Mouse (Mus musculus): Measurements from ENCODE around the gene Prune2. TPM values are rescaled to one million over a fixed set of nuclear protein-coding genes. Genes with fewer than 3 reads are reported as not detected.

Gene Prune2
- total RNA-seq, 1 experiment from 2014 or later: 35.3 TPM

DNA sequence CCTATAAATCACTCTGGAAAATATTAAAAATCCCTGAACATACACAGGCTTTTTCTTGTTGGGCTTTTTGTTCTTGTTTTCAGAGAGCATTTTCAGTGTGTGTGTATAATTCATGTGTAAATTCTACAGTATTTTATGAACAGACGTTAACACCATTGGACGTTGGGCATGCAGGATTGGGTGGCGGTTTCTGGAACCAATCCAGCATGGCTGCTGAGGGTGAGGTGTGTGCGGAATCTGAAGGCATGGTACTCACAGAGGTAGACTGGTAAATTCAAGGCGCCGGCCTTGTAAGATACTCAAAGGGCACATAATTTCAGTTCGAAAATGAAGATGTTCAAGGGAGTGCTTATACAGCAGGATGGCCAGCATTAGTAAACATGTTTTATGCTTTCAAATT lies 251.2 kb downstream of the Prune2 start:
- no peak for DNase-seq

DNA sequence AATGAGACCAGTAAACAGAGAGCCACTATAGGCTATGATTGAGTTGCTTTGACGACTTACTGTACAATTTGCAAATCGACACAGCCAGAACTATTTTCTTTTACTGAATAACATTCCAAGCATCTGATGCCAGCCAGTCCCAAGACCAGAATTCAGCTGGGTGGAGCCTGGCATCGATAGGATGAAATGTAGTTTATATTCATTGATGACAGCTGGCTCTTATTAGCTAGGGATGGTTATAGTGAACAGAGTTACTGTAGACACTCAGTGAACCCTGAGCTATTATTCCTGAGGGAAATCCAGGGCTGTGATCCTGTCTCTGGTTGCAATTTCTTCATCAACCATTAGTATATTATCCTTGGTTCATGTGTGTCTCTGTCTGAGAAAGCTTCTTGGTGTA lies 254.6 kb downstream of the Prune2 start:
- DNase-seq: no peak

DNA sequence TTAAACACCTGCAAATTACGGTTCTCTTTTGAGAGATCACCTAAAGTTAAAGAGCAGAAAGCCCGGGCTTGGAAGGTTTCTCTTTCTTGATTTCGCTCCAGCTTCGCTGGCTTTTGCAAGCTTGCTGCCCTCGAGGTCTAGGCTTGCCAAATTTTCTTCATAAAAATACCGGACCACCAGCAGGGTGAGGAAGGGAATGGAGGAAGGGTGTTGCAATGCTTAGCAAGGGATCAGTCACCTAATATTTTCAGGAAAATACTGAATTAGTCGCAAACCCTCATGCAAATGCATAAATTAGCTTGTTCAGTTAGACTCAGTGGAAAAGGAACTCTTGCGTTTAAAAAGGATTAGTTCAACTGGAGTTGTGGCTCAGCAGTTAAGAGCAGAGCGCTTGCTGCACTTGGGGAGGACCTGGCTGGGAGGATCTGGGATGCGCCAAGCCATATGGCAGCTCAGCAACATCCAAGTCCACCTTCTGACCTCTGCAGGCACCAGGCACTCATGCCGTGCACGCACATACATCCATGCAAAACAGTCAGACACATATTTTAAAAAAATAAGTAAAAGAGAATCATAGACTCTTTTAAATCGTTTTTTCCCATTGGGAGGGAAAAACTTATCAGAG lies 259.1 kb downstream of the Prune2 start:
- no peak for DNase-seq

DNA sequence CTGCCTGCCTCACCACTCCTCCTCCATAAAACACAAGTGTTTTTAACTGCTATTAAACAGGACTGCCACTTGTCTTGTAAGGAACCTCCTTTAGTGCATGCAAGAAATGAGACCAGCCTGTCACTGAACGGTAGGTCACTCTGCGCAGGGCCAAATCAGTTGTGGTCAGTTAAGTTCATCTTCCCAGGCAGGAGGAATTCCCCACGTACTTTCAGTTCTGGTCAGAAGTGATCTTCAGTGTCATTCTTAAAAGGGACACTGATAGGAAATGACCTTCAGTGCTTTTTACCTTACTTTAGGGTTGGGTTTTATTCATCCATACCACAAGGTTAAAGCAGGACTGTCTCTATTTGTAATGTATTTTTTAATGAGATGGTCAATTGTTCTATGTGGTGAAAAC lies 262.3 kb downstream of the Prune2 start:
- DNase-seq: no peak

DNA sequence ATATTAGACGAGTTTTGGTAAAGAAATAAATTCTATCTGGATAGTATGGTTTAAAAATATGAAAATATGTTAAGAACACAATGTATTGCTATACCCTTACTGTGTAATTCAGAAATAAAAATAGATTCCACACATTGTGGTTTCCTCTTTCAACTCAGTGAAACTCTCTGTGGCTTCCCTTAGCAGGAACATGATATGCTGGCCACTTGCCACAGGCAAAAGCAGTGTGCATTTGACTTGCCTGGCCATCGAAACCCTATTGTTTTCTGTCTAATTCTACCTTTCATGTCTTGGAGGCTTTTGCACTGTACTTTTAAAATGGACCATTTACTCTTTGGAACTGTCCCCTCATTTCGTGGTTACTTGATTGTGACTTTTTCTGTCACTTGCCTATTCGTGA lies 267.9 kb downstream of the Prune2 start:
- no peak for DNase-seq

DNA sequence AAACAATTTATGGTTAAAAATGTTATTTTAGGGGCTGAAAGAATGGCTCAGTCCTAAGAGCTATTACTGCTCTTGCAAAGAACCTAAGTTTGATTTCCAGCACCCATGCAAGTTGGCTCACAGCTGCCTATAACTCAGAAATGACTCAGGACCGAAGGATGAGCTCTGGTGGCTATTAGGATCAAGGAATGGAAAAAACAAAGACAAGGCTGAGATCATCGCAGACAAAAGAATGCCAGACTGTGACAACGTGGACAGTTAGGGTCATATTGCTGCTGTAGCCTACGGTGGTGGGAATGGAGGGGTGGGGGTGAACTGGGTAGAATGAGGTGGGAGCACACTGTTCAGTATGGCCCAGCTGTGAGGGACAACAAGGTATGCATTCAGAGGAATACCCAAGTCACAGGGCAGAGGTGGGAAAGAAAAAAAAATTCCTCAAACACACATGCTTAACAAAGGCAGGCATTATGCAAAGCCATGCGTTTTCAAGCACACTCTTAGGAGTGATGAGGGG lies 269.7 kb downstream of the Prune2 start:
- no peak for DNase-seq

DNA sequence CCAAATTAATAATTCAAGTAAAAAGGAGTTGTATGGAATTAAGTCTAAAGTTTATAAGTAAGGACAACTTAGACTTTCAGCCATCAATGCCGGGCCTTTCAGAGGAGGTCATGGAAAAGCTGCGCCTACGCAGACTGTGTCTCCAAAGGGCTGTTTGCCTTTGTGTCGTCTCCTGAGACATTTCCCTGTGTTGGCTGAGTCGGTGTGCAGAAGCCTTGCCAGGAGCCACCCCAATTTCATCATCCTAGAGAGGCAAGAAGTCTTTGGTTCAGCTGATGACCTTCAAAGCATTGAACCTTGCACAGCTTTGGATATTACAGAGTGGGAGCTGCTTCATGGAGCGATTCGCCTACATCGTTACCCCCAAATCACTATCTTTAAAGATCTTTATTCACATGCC lies 270.2 kb downstream of the Prune2 start:
- DNase-seq: peak; percentile 4

DNA sequence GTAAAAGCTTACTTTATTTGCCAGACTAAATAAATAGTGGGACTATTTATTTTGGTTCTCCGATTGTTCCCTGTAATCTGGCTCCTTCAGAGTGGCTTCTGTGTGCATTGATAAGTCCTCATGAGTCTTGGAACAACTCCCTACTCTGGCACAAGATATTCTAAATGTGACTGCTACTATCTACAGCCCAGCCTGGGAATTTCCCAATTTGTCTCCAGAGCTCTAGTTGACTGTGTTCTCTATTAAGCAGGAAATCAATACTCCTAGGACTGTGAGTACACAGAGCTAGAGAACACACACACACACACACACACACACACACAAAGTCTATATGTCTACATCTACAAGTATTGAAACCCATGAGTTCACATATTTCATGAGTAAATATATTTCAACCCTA lies 274.1 kb downstream of the Prune2 start:
- DNase-seq: no peak

DNA sequence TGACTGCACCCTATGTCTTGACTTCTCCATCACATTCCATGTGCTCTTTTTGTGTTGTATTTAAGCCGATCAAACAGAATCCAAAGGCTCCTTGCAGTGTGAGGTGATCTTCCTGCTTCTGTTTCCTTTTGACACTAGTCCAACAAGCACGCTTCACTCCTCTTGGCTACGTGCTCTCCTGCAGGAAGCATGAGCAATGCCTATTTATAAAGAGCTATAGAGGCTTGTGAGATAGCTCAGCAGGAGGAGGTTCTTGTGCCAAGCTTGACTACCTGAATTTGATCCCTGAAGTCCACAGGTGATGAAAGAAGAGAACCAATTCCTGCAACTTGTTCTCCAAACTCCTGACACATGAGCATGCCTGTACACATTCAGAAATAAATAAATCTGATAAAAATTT lies 282.6 kb downstream of the Prune2 start:
- DNase-seq: no peak

DNA sequence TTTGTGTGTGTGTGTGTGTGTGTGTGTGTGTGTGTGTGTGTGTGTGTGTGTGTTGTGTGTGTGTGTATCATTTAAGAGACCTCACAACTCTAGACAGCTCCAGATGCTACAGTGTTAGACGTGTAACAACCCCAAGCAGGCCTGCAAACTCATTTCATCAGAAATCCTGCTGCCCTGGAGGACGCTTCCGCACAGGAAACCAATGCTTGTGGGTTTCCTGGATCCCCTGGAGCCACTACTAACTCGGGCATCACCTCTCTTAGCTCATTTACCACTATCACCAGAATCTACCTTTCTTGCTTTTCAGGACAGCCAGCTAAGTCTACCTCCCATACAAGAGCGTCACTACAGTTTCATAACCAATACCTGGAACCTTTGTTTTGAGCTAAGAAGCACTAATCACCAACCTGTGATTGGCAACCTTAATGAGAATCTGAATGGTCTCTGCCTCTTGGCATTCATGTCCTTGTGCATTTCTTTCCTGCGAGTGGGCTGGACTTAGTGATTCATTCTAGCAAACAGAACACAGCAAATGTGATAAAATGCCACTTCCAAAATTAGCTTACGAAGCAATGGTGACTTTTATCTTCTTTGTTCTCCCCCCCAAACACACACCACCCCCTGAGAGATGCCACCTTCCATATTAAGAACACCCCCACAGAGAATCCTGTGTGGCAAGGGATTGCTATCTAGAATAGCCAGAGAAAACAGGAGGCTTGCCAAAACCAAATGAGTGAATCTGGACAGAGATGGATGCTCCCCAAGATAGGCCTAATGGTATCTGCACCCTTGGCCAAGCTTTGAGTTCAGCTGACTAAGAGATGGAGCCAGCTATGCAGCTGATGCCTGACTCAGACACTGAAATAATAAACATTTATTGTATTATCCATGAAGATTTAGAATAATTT lies 284.5 kb downstream of the Prune2 start:
- DNase-seq: no peak

DNA sequence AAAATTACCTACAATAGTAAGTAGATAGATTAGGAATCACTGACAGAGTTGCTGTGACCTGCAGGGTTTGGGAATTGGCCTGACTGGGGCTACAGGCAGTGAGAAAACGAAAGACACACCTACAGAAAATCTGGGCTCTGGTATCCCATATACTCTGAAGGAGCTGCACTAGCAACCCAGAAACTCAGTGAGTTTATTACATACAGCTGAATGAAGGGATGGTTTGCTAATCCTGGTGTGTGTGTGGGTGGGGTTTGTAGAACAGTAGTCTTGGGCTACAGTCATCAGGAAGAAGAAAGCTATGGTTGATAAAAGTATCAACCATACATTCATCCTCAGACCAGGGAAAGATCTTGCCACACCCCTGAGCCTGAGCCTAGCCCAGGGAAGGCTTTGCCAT lies 285.3 kb downstream of the Prune2 start:
- DNase-seq: no peak

DNA sequence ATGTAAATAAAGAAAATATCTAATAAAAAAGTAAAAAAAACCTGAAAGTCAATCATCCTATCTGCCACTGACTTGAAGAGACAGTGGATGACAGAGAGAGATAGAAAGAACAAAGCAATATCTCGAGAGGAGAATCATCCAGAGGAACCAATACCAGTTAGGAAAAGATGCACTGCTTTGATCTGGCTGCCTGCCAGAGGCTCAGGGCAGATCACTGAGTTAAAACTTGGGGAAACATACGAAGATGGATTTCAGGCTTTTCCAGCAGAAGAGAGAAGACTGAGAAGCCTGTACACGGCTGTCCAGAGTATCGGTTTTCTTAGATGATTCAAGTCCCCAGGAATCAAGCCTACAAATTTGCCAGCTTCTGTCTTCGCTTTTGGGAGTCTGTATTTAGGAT lies 287.0 kb downstream of the Prune2 start:
- DNase-seq: no peak

DNA sequence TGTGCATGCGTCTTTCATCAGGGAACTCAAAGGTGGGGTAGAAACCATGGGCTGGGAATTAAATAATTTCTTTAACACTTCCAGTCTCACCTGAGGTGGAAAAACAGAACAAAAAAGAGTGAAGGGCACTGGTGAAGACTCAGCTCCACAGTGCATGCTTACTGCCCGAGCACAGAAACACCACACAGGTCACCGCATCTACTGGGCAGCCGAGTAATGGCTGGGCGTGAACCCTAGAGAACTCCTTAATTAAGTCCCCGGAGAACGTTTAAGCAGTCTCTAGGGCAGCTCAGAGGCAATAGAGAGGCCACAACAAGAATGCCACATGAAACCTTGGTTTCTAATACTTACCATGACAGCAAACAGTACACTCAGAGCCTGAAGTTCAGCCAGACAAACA lies 288.6 kb downstream of the Prune2 start:
- no peak for DNase-seq

DNA sequence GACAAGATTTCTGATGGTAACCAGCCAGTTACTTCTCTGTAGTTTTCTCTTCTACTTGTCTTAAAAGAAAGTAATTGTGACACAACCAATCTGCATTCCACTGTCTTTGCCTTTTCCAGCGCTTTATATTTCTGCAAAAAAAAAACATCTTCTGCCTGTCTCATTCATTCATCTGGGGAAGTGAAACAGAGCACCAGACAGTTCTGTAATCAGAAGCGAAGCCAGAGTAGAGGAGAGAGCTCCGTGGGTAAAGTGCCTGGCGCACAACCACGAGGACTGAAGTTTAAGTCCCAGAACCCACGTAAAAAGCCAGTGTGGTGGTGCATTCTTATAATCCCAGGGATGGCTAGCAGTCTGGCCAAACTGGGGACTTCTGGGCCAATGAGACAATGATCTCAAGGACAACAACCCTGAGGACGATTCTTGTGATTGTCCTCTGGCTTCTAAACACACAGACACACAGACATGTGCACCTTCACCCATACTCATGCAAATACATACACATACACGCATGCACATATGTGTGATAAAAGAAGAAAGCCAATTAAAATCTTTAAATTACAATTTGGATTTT lies 291.5 kb downstream of the Prune2 start:
- no peak for DNase-seq

DNA sequence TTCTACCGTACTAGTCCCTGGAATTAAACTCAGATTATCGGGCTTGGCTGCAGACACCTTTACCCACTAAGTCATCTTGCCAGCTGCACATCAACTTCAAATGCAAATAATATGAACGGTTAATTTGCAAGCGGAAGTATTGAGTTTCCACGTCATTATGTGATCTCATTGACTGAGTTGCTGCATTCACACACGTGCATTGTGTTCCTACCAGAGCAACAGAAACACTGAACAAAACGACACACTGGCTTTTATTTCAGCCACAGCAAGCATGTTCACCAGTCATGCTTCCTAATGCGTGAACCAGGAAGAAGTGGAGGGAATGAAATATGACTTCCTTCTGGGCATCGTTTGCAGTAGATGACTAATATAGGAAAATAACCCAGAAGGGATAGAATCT lies 293.8 kb downstream of the Prune2 start:
- no peak for DNase-seq

DNA sequence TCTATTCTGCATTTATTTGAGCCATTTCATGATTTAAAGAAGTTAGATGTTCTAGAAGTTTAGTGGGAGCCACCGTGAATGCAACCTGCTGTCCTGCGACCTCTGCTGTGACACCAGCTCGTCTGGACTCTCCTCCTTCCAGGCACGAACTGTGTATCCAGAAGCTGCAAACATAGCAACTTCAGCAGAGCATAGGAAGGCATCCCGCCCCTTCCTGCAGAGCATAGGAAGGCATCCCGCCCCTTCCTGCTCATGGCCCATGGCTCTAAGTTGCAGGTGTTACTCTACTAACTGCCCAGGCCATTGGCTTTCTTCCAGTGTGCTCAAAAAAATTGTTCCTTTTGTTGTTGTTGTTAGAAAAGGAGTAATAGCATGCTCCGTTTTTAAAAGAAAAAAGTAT lies 294.9 kb downstream of the Prune2 start:
- DNase-seq: no peak

DNA sequence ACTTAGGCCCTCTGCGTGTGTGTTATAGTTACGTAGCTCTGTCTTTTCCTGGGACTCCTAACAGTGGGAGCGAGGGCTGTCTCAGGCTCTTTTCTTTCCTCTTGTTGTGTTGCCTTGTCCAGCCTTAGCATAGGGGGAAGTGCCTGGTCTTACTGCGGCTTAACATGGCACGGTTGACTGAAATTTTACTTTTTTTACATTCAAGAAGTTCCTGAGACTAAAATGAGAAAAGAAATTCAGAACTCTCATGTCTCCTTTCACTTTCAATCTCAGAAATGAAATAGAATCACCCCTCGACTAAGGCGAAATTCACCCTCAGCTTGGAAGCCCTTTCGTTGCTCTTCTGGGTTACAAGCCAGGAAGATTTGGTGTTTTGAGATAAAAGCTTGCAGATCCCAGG lies 295.5 kb downstream of the Prune2 start:
- DNase-seq: no peak

DNA sequence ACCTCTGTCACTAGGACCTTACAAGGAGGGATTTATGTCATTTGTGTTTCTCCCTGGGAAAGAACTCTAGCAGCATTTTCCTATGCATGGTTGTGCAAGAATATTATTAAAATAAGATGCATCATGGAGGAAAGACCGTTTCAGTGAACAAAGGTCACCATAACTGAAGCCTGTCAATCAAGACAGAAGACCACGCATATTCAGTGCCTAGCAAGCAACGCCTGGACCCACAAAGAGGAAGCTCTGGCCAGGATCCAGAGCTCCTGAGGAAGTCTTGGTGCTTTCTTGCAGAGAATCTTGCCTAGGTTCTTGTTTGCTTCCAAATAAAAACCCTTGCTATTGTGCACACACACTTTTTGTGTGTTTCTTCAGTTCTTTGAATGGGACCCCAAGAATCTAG lies 296.9 kb downstream of the Prune2 start:
- no peak for DNase-seq

DNA sequence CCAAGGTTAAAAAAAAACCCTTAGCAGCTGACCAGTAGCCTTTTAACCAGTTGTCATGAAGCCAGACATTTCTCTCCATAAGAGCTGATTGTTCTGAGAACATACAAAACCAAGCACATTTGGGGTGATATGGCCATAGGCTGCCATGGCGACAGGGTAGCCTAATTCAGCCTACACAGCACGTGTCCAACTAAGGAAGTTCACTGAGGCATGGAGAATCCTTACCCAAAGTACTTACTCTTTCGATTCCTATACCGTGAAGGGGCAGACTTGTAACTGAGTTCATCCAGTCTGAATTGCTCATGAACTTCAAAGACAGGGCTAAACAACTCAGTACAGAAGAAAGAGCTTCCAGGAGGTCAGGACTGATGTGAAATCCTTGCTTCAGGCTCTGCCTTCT lies 299.6 kb downstream of the Prune2 start:
- DNase-seq: no peak

DNA sequence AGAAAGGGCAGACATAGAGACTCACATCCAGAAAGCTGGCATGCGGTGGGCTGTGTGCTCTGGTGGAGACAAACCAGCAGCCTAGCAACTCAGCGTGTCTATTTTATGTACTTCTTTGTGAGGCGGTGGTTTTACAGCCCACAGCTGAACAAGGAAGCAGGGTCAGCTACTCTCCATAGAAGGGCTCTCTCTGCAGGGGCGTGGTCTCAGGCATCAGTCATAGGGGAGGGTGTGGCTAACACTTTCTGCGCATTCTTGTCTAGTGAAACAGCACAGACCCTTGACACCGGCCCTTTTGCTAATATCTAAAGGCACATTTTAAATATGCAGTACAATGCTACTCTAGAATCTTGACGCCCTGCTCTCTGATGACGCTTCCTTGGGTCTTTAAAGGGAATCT lies 300.5 kb downstream of the Prune2 start:
- no peak for DNase-seq

DNA sequence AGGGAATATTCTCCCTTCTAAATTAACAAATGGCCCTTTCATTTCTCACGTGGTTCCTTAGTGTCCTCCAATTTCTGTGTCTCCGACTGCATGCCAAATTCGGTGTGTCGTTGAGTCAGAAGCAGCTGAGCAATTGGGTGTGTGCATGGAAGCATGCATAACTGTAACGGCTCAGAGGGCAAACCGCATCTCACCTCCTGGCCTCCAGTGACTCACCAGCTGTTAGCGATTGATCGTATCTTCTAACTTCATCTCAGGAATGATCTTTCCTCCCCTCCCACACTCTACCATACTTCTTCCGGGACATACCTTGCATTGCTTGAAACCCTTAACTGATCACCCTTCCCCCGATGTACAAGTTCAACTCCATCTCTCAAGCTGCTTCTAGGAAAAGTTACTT lies 300.9 kb downstream of the Prune2 start:
- DNase-seq: no peak

DNA sequence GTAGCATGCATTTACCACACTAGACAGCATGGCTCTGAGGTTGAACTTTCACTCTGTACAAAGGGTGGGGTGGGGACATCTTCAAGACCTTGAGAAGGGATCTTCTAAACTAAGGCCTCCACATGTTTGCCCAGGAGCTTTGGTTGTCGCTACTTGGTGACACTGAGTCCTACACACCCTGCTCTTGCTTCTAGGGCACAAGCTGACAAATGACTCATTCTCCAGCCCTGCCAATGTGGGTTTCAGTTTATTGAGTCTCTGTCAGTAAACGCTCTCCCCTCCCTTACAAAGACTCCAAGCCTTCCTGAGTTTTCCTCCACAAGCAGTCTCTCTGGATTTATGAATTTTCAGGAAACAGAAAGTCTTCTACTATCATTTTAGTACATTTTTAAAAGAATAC lies 307.3 kb downstream of the Prune2 start:
- DNase-seq: no peak

DNA sequence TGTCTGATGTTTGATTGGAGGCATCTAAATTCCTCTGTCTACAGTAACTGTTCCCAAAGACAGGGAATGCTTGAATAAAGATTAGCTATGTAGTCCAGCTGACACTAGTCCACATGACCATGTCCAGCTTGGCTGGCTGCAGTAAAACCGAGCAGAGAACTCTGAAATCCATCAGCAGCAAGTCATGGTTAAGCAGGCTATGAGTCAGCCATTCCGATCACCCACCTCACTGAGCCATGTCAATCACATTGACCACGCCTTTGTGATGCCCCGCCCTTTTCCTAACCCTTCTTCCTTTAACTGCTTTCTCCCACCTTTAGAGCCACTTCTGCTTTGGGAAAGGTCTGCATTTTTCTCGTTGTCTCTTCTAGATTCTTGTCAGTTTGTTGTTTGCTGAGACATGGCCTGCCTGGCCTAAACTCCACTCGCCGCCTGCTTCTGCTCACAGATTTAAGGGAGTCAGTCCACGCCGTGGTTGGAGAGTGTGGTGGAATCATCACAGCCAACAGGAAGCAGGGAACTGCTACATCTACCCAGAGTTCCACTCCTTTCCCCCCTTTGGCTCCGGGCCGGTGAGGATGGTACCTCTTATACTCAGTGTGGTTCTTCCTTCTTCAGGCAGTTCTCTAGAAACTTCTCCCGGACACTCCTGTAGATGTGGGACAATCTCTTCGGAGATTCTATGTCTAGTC lies 307.9 kb downstream of the Prune2 start:
- no peak for DNase-seq

Data from adrenal gland, postnatal 25 days (tissue).